Mouse (Mus musculus) MEL (cell line): ENCODE data around the gene Ifngr2.

Source experiments
- CHD2 ChIP-seq: IDR thresholded peaks from 2 replicates; pipeline ENCODE4 v1.6.1; 2011; ENCODE audit warnings: low read length, improper control_type of control experiment
- CTCF ChIP-seq, 3 experiments: IDR thresholded peaks in 2 of 3; conservative IDR thresholded peaks in 1 of 3; 2 replicates each; pipeline ENCODE4 v1.5.1; 2011 to 2012; ENCODE audit warnings: low read length in 3 of 3, low read depth in 2 of 3, mild to moderate bottlenecking in 2 of 3, improper control_type of control experiment in 1 of 3, inconsistent platforms in 1 of 3, mixed read lengths in 1 of 3, moderate library complexity in 1 of 3; ENCODE audit not compliant: control insufficient read depth in 1 of 3, insufficient read depth in 1 of 3, poor library complexity in 1 of 3, severe bottlenecking in 1 of 3
- MAX ChIP-seq: IDR thresholded peaks from 2 replicates; pipeline ENCODE4 v1.6.1; 2011; ENCODE audit warnings: low read length, improper control_type of control experiment
- NRF1 ChIP-seq: IDR thresholded peaks from 2 replicates; pipeline ENCODE4 v1.6.1; 2014; ENCODE audit warnings: low read depth, mild to moderate bottlenecking, inconsistent platforms, low read length, improper control_type of control experiment, moderate library complexity; ENCODE audit not compliant: poor library complexity, insufficient read depth, severe bottlenecking
- USF2 ChIP-seq, 2 experiments: IDR thresholded peaks; 2 replicates each; pipeline ENCODE4 v1.6.1; 2011 to 2012; ENCODE audit warnings: improper control_type of control experiment in 2 of 2, low read length in 2 of 2, borderline replicate concordance in 1 of 2, inconsistent platforms in 1 of 2, low read depth in 1 of 2, mild to moderate bottlenecking in 1 of 2; ENCODE audit not compliant: insufficient read depth in 1 of 2
- ZMIZ1 ChIP-seq: IDR thresholded peaks from 2 replicates; pipeline ENCODE4 v1.6.1; 2012; ENCODE audit warnings: low read depth, mild to moderate bottlenecking, inconsistent platforms, low read length, improper control_type of control experiment, moderate library complexity

DNA sequence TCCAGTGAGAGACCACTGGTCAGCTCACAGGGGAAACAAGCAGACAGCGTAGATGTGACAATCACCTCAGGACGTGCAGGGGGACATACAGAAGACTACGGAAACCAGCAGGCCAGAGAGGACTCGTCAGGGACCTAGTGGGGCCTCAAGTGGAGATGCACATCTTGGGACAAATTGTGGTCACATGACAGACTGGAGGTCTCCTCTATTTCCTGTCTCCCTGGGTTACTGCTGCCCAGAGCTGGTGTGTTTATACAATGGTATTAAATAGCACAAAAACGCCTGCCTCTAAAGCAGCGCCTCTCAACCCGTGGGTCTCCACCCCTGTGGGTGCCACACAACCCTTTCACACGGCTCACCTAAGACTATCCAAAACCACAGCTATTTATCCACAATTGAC is 45.3 kb downstream of the Ifngr2 start:
- TF ChIP-seq USF2 (IDR thresholded peaks at IDR 0.05; ENCODE audit: borderline replicate concordance in 1 of 2, insufficient read depth in 1 of 2, low read depth in 1 of 2, low read length in 2 of 2) (no peak), CHD2 (no peak), ZMIZ1 (no peak), CTCF (IDR thresholded peaks at IDR 0.05 in 2 of 3, conservative IDR thresholded peaks at IDR 0.05 in 1 of 3; ENCODE audit: control insufficient read depth in 1 of 3, insufficient read depth in 1 of 3, low read depth in 2 of 3, low read length in 3 of 3, poor library complexity in 1 of 3, severe bottlenecking in 1 of 3) (no peak), MAX (no peak), NRF1 (no peak)
